Mouse (Mus musculus): Measurements from ENCODE around the gene Acbd4. TPM values are rescaled to one million over a fixed set of nuclear protein-coding genes. Genes with fewer than 3 reads are reported as not detected.

Acbd4 gene
- polyA plus RNA-seq, 1 experiment from 2014 or later, result 9.0 TPM

- Histone ChIP-seq H3K36me3 (no peaks in the 10 kb centered on the region), H3K9me3 (no peaks in the 10 kb centered on the region), H3K4me3 (peak overlapping the region; percentile 60), H3K4me2 (peak overlapping the region; percentile 91), H3K9ac (peak overlapping the region; percentile 82), H3K27me3 (peaks cover 15% of the 10 kb centered on the region), H3K4me1 (replicated peaks) (peaks cover 35% of the 10 kb centered on the region), H3K27ac (peak overlapping the region; percentile 91; the same call in 1 of the 2 replicates)
- no peak for ATAC-seq (ENCODE audit: low FRiP score)
- WGBS, result under 1% methylated on average over 38 of the region's 38 CpGs
Measured at GRCm38 (mm10) chr11:103117591-103118009, 16.1 kb downstream of the Acbd4 start.

- no peak for ATAC-seq (ENCODE audit: low FRiP score)
- Histone ChIP-seq H3K27me3 (peaks cover 3% of the 10 kb centered on the region), H3K9ac (0 out of 2 replicates have a peak overlapping the region, but pooled peaks have one; percentile 39), H3K27ac (no peak overlapping the region), H3K4me2 (peak overlapping the region; percentile 91), H3K4me3 (peak overlapping the region; percentile 60), H3K4me1 (replicated peaks) (peaks cover 35% of the 10 kb centered on the region), H3K9me3 (no peaks in the 10 kb centered on the region), H3K36me3 (no peaks in the 10 kb centered on the region)
- 93% methylated on average over 2 of the region's 2 CpGs for WGBS
Measured at GRCm38 (mm10) chr11:103118866-103119265, 17.4 kb downstream of the Acbd4 start.

DNA sequence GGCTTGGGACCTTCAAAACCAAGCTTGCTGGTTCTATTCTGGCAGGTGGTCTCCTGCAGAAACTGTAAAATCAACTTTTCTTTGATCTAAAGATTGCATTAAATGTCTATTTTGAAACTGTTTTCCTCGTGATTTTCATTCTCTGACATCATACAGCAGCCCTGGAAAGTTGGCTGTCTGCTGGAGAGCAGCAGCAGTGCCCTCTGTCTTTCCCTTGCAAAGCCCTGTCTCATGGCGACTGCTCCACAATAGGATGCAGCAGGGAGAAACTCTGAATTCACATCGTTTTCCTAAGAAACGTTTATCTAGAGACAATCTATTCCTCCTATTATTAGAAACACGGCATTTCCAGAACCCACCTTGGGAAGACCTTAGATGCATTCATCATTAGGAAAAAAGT lies 18.1 kb downstream of the Acbd4 start:
- H3K9me3 ChIP-seq, result no peaks in the 10 kb centered on the region
- no peak for ATAC-seq (ENCODE audit: low FRiP score)
- no peak overlapping the region for H3K27ac ChIP-seq
- H3K4me2 ChIP-seq, result no peak overlapping the region
- no peaks in the 10 kb centered on the region for H3K36me3 ChIP-seq
- WGBS, result 44% methylated on average over 5 of the region's 5 CpGs
- no peaks in the 10 kb centered on the region for H3K27me3 ChIP-seq
- H3K4me1 ChIP-seq (replicated peaks), result peaks cover 32% of the 10 kb centered on the region
- H3K4me3 ChIP-seq, result no peak overlapping the region
- no peak overlapping the region for H3K9ac ChIP-seq

DNA sequence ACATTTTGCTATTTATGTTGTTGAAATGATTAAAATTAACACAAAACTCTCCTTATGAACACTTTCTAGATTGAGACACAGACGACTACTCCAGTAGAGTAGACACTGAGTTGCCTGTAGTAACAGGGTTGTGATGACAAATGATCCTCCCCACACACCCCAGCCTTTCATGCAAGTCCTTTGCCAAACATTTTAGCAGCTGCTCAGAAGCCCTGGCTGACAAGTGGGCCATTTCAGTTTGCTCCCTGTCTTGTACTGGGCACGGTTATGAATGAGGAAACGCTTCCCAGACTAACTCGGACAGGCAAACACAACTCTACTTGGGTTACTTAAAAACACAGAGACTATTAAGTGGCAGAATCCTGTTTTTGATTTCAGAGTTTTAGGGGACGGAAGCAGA lies 18.8 kb downstream of the Acbd4 start:
- WGBS, result 58% methylated on average over 5 of the region's 5 CpGs

GRCm38 (mm10) chr11:103131701-103132575 lies 30.5 kb downstream of the Acbd4 start, which contains the start of gene Hexim2:
Hexim2 (plus strand) TSS chr11:103132429.
- Histone ChIP-seq H3K27me3 (no peaks in the 10 kb centered on the region), H3K9me3 (no peaks in the 10 kb centered on the region), H3K9ac (peak within 1 kb of the TSS; percentile 100), H3K4me1 (replicated peaks) (peaks cover 48% of the 10 kb centered on the region), H3K27ac (peak within 1 kb of the TSS; percentile 98), H3K4me3 (peak within 1 kb of the TSS; percentile 85), H3K36me3 (no peaks in the 10 kb centered on the region), H3K4me2 (peak within 1 kb of the TSS; percentile 87)
- ATAC-seq (ENCODE audit: low FRiP score), result peak; percentile 67
- 1% methylated on average over 39 of the region's 39 CpGs for WGBS

More for the DNA sequence above, 18.8 kb downstream of the Acbd4 start:
- no peaks in the 10 kb centered on the region for H3K9me3 ChIP-seq
- H3K27ac ChIP-seq, result no peak overlapping the region
- ATAC-seq (ENCODE audit: low FRiP score), result no peak
- H3K27me3 ChIP-seq, result no peaks in the 10 kb centered on the region
- peaks cover 27% of the 10 kb centered on the region for H3K4me1 ChIP-seq (replicated peaks)
- H3K36me3 ChIP-seq, result no peaks in the 10 kb centered on the region
- H3K4me2 ChIP-seq, result no peak overlapping the region
- no peak overlapping the region for H3K9ac ChIP-seq
- no peak overlapping the region for H3K4me3 ChIP-seq

- peak overlapping the region; percentile 100 for H3K9ac ChIP-seq
- H3K4me3 ChIP-seq, result peak overlapping the region; percentile 85
- no peaks in the 10 kb centered on the region for H3K9me3 ChIP-seq
- WGBS, result 2% methylated on average over 58 of the region's 58 CpGs
- peaks cover 48% of the 10 kb centered on the region for H3K4me1 ChIP-seq (replicated peaks)
- H3K27me3 ChIP-seq, result no peaks in the 10 kb centered on the region
- no peaks in the 10 kb centered on the region for H3K36me3 ChIP-seq
- ATAC-seq (ENCODE audit: low FRiP score), result peak; percentile 92
- H3K27ac ChIP-seq, result peak overlapping the region; percentile 98
- H3K4me2 ChIP-seq, result peak overlapping the region; percentile 87
Measured at GRCm38 (mm10) chr11:103132576-103133455, 31.3 kb downstream of the Acbd4 start.

DNA sequence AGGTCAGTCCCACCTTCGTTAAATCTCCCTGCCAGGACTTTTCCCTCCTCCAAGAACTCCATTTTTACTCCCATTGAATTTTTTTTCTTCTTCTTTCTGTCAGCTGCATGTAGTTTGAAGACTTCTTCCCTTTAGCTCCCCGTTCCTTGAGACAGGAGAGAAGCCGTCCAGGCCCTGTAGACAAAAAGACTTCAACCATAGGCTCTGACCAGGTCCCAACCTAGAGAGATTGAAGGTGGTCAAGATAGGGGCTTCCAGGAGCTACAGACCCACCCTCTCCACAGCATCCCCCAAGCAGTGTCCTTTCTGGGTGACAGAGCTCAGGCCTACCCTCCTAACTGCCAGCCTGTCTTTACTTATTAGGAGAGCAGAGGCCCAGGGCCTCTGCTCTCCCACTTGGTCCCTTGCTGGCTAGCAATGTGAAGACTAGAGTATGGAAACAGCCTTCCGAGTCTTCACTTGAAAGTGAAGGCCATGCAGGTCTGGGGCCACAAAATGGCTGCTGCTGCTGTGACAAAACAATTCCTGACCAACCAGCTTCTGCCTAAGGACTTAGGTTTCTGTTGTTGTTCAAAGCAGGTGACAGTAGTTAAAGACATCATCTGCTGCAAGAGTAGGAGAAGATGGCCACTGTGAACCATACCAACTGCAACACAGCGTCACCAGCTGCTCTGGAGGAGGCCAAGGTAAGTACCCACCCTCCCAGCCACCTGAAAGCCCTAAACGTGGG lies 32.1 kb downstream of the Acbd4 start:
- H3K27ac ChIP-seq, result peak overlapping the region; percentile 80
- peaks cover 5% of the 10 kb centered on the region for H3K36me3 ChIP-seq
- H3K4me2 ChIP-seq, result peak overlapping the region; percentile 53
- peak overlapping the region; percentile 68 for H3K9ac ChIP-seq
- H3K4me3 ChIP-seq, result peak overlapping the region; percentile 33
- 56% methylated on average over 6 of the region's 6 CpGs for WGBS
- H3K9me3 ChIP-seq, result no peaks in the 10 kb centered on the region
- H3K4me1 ChIP-seq (replicated peaks), result peaks cover 48% of the 10 kb centered on the region
- peak; percentile 33; the same call in 1 of the 2 replicates for ATAC-seq (ENCODE audit: low FRiP score)
- H3K27me3 ChIP-seq, result no peaks in the 10 kb centered on the region

- no peaks in the 10 kb centered on the region for H3K27me3 ChIP-seq
- WGBS, result 75% methylated on average over 3 of the region's 3 CpGs
- peaks cover 48% of the 10 kb centered on the region for H3K4me1 ChIP-seq (replicated peaks)
- H3K4me2 ChIP-seq, result peak overlapping the region; percentile 53
- ATAC-seq (ENCODE audit: low FRiP score), result no peak
- H3K36me3 ChIP-seq, result peaks cover 11% of the 10 kb centered on the region
- peak overlapping the region; percentile 68; the same call in 1 of the 2 replicates for H3K9ac ChIP-seq
- peak overlapping the region; percentile 80; the same call in 1 of the 2 replicates for H3K27ac ChIP-seq
- H3K4me3 ChIP-seq, result 0 out of 2 replicates have a peak overlapping the region, but pooled peaks have one; percentile 33
- H3K9me3 ChIP-seq, result no peaks in the 10 kb centered on the region
Measured at GRCm38 (mm10) chr11:103134221-103134620, 32.7 kb downstream of the Acbd4 start.

GRCm38 (mm10) chr11:103136039-103136577 lies 34.6 kb downstream of the Acbd4 start:
- ATAC-seq (ENCODE audit: low FRiP score), result no peak
- Histone ChIP-seq H3K27ac (no peak overlapping the region), H3K9me3 (no peaks in the 10 kb centered on the region), H3K4me3 (no peak overlapping the region), H3K4me2 (no peak overlapping the region), H3K4me1 (replicated peaks) (peaks cover 43% of the 10 kb centered on the region), H3K9ac (no peak overlapping the region), H3K36me3 (peaks cover 24% of the 10 kb centered on the region), H3K27me3 (no peaks in the 10 kb centered on the region)
- WGBS, result 84% methylated on average over 8 of the region's 8 CpGs

DNA sequence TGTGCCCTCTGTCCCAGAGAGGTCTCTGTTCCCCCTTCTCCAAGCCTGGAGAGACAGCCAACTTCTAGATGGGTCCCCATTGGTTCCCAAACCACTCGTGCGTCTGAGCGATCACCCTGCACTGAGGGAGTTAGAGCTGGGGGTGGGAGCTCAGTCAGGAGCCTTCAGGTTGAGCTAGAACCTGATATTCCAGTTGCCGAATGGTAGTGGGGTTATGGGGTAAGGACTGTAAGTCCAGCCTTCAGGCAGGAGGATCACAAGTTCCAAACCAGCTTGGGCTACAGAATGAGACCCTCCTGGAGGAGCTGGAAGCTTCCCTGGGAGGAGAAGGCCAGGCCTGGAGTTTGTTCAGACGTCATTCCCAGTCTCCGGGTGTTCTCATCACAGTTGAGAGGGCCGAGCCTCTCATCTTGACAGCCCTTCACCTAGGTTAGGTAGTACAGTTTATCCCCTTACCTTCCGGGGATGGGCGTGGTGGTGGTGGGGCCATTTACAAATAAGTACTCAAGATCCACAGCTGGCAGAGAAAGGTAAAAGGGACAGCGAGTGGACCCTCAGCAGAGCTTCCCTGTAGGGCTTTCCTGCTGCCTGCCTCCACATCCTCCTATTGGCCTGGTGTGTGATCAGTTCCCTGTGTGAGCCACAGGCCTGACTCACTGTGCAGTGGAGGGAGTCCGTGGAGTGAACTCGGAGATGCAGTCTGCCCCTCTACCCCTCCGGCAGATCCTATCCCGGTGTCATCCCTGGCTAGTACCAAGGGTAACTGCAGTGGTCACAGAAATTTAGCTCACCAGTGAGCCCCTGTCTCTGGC lies 38.7 kb downstream of the Acbd4 start:
- H3K36me3 ChIP-seq, result peaks cover 24% of the 10 kb centered on the region
- H3K27ac ChIP-seq, result peak overlapping the region; percentile 30; the same call in 1 of the 2 replicates
- peak overlapping the region; percentile 9; the same call in 1 of the 2 replicates for H3K9ac ChIP-seq
- no peaks in the 10 kb centered on the region for H3K9me3 ChIP-seq
- no peak overlapping the region for H3K4me3 ChIP-seq
- H3K4me1 ChIP-seq (replicated peaks), result peaks cover 44% of the 10 kb centered on the region
- 85% methylated on average over 14 of the region's 14 CpGs for WGBS
- no peak for ATAC-seq (ENCODE audit: low FRiP score)
- no peaks in the 10 kb centered on the region for H3K27me3 ChIP-seq
- H3K4me2 ChIP-seq, result no peak overlapping the region

DNA sequence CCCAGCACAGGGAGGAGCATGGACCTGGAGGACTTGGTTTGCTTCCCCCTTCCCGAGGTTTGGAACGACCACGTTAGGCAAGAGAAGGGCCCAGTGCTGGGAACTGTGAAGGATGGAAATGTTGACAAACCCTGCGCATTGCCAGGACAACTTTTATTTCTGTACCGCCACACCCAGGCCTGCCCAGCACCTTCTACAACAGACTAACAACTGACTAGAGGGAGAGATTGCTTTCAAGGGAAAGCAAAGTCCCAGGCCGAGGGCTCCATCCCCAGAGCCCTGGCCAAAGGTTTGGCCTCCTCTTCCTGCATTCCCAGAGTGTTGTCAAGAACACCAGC lies 39.2 kb downstream of the Acbd4 start:
- WGBS, result 65% methylated on average over 6 of the region's 6 CpGs
- Histone ChIP-seq H3K4me1 (replicated peaks) (peaks cover 38% of the 10 kb centered on the region), H3K27ac (peak overlapping the region; percentile 30; the same call in 1 of the 2 replicates), H3K4me2 (no peak overlapping the region), H3K27me3 (no peaks in the 10 kb centered on the region), H3K9me3 (no peaks in the 10 kb centered on the region), H3K36me3 (peaks cover 24% of the 10 kb centered on the region), H3K9ac (peak overlapping the region; percentile 9), H3K4me3 (no peak overlapping the region)
- no peak for ATAC-seq (ENCODE audit: low FRiP score)
